Mouse (Mus musculus): Measurements from ENCODE around the gene Prkcz. TPM values are rescaled to one million over a fixed set of nuclear protein-coding genes. Genes with fewer than 3 reads are reported as not detected.

Prkcz gene
- total RNA-seq, 2 experiments from 2014 or later = 1.7 to 2.8 TPM

- intact Hi-C loops (cut with DNase I) = no loop called here
- DNase-seq = no peak
Observed at GRCm38 (mm10) chr4:155213052-155213751, 148.0 kb downstream of the Prkcz start.

Other genes with a start within 250 kb of the Prkcz start
- gene Ski, start 138.8 kb downstream of the Prkcz start, total RNA-seq (2021) = 10 to 100 TPM; 53.3 to 56.8 TPM
- gene Faap20, start 111.6 kb downstream of the Prkcz start, total RNA-seq (2021) = 10 to 100 TPM; 14.5 to 18.3 TPM
- gene Gabrd, start 36.8 kb upstream of the Prkcz start, total RNA-seq (2021) = not detected
- under 1 TPM; 0.19 to 0.22 TPM for gene Cfap74, start 47.8 kb upstream of the Prkcz start, total RNA-seq (2021)
- gene Tmem52, start 107.8 kb upstream of the Prkcz start, total RNA-seq (2021) = 1 to 10 TPM; 4.5 to 10.0 TPM
- 100 to 1,000 TPM; 176 to 187 TPM for gene Gnb1, start 130.0 kb upstream of the Prkcz start, total RNA-seq (2021)
- gene Nadk, start 201.0 kb upstream of the Prkcz start, total RNA-seq (2021) = 10 to 100 TPM; 26.2 to 28.1 TPM
- 1 to 10 TPM; 6.7 to 8.1 TPM for gene Slc35e2, start 240.1 kb upstream of the Prkcz start, total RNA-seq (2021)

Data from heart, postnatal 36 days (tissue).